Mouse (Mus musculus) intestine, embryonic 16.5 days (tissue): Measurements from ENCODE around the gene Slc12a9. TPM values are rescaled to one million over a fixed set of nuclear protein-coding genes. Genes with fewer than 3 reads are reported as not detected.

Experiments used
- ATAC-seq: fragments of 200-750 bp; cut with Nextera tagmentation; 2 replicates; pipeline ENCODE4 v1.8.0; 2017; ENCODE audit warnings: moderate TSS enrichment, moderate library complexity
- H3K27ac ChIP-seq: fragments of 300-500 bp; sonication (generic); 2 replicates; pipeline ENCODE4 v1.5.1; 2014; ENCODE audit warnings: mild to moderate bottlenecking, low read length
- H3K27me3 ChIP-seq: fragments of 300-500 bp; sonication (generic); replicated peaks from 2 replicates; pipeline ENCODE4 v1.6.1; 2014; ENCODE audit warnings: low read length, control low read depth, mixed read lengths; ENCODE audit not compliant: control insufficient read depth, insufficient read depth
- H3K36me3 ChIP-seq: fragments of 300-500 bp; sonication (generic); 2 replicates; pipeline ENCODE4 v1.6.1; 2014; ENCODE audit warnings: low read length, control low read depth; ENCODE audit not compliant: control insufficient read depth, insufficient read depth
- H3K4me1 ChIP-seq: fragments of 300-500 bp; sonication (generic); 2 replicates; pipeline ENCODE4 v1.6.1; 2014; ENCODE audit warnings: low read length, control low read depth, mixed read lengths; ENCODE audit not compliant: control insufficient read depth, insufficient read depth
- H3K4me2 ChIP-seq: fragments of 300-500 bp; sonication (generic); 2 replicates; pipeline ENCODE4 v1.6.1; 2014; ENCODE audit warnings: low read depth, low read length, control low read depth
- H3K4me3 ChIP-seq: fragments of 300-500 bp; sonication (generic); 2 replicates; pipeline ENCODE4 v1.5.1; 2014; ENCODE audit warnings: mild to moderate bottlenecking, low read length
- H3K9ac ChIP-seq: fragments of 300-500 bp; sonication (generic); 2 replicates; pipeline ENCODE4 v1.6.1; 2014; ENCODE audit warnings: low read depth, low read length
- H3K9me3 ChIP-seq: fragments of 300-500 bp; sonication (generic); 2 replicates; pipeline ENCODE4 v1.6.1; 2016; ENCODE audit warnings: low read length, control low read depth; ENCODE audit not compliant: control insufficient read depth
- WGBS: fragments of 180-500 bp; shearing (Covaris S2); extraction: QIAGEN DNeasy Blood & Tissue Kit; methylation state at CpG from one replicate; pipeline ENCODE4 v1.1.7; 2014; 5-methylcytosine and 5-hydroxymethylcytosine counted together
- polyA plus RNA-seq: library from polyadenylated mRNA; unstranded; fragments of >200 nt; fragmentation: Nextera tagmentation; extraction: Ambion mirVana; gene quantifications from 2 replicates; pipeline ENCODE4 v1.2.1, GENCODE M21; 2015

The Slc12a9 gene
- polyA plus RNA-seq, 1 experiment from 2014 or later: 14.7 TPM

DNA sequence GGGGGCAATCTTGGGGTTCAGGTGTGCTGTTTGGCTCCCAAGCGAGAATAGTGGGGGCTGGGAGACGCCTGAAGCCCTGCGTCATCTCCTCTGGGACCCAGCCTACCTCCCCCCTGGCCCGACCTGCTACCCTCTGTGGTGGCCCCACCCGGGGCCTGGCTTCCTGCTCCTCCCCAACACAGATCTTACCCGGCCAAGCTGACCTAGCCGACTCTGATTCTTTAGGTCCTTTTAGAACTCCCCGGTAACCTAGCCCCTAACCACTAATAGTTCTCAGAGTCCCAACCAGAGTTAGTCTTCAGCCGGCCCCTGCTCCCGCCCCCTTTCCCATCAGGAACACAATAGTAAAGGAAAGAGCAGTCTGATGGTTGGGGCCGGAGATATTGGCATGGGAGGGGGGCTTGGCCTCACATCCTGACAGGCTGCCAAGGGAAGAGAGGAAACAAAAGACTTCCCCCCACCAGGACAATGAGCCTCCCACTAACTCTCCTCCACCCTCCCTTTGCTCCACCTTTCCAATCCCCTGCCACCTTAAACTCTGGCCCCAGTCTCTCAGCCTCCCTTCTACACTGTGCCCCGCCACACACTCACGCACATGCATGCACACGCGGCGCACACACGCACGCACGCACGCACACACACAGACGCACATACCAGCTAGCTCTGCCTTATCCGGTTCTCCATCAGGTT, 6.0 kb upstream of the Slc12a9 start:
- Histone ChIP-seq H3K27ac (peak overlapping the region; percentile 90), H3K4me3 (peak overlapping the region; percentile 47), H3K36me3 (no peaks in the 10 kb centered on the region), H3K9ac (peak overlapping the region; percentile 73), H3K27me3 (no peaks in the 10 kb centered on the region), H3K4me1 (peaks cover 32% of the 10 kb centered on the region), H3K4me2 (peak overlapping the region; percentile 90), H3K9me3 (no peaks in the 10 kb centered on the region)
- 12% methylated on average over 22 of the region's 22 CpGs for WGBS
- ATAC-seq: peak; percentile 35

DNA sequence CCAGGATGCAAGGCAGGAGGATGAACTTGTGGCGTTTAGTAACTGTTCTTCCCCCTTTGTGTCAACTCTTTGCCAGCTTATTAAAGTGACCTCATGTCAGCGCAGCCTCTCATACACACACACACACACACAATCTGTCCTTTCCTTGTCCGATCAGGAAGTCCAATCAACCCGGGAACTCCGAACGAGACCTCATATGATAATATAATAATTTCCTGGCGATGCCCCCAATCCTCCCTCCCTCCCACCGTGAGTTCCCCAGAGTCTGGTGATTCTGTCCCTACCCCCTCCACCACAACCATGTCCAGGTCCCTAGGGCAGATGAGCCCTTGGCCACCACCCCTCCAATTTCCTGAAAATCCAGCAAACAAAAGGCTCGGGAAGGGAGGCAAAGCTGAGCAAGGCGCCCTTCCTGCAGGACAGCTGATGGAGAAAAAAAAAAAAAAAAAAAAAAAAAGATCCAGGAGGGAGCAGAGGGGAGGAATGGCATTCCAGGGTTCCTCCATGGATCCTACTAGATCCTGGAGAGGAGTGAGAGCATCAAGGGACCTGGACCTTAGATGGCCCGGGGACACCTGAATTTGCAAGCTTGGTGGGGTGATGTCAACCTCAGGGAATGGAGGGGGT, 5.4 kb upstream of the Slc12a9 start:
- Histone ChIP-seq H3K9ac (peak overlapping the region; percentile 73), H3K4me2 (peak overlapping the region; percentile 90), H3K27ac (peak overlapping the region; percentile 90), H3K9me3 (no peaks in the 10 kb centered on the region), H3K4me3 (peak overlapping the region; percentile 47), H3K27me3 (no peaks in the 10 kb centered on the region), H3K36me3 (no peaks in the 10 kb centered on the region), H3K4me1 (peaks cover 32% of the 10 kb centered on the region)
- WGBS: 2% methylated on average over 11 of the region's 11 CpGs
- peak; percentile 14 for ATAC-seq

DNA sequence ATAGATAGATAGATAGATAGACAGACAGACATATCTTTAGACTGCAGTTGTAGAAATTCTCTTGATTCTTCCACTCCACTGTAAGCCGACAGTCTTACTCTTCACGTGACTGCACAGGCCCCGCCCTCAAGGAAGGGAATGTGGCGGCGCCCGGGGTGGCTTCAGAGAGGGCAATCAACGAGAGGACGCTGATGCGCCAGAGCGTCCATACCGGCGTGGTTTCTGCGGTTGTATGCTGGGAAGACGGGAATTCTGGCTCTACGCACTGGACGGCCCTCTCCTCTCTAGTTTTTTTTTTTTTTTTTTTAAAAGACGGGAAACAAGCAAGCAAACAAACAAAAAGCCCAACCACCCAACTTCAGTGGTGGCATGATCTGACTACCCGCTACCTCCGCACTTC, 4.9 kb upstream of the Slc12a9 start:
- H3K27ac ChIP-seq: peak overlapping the region; percentile 90
- peak overlapping the region; percentile 90 for H3K4me2 ChIP-seq
- H3K9me3 ChIP-seq: no peaks in the 10 kb centered on the region
- under 1% methylated on average over 19 of the region's 19 CpGs for WGBS
- peak overlapping the region; percentile 47 for H3K4me3 ChIP-seq
- H3K4me1 ChIP-seq: peaks cover 32% of the 10 kb centered on the region
- peak overlapping the region; percentile 73 for H3K9ac ChIP-seq
- ATAC-seq: peak; percentile 75
- H3K36me3 ChIP-seq: no peaks in the 10 kb centered on the region
- H3K27me3 ChIP-seq: no peaks in the 10 kb centered on the region

DNA sequence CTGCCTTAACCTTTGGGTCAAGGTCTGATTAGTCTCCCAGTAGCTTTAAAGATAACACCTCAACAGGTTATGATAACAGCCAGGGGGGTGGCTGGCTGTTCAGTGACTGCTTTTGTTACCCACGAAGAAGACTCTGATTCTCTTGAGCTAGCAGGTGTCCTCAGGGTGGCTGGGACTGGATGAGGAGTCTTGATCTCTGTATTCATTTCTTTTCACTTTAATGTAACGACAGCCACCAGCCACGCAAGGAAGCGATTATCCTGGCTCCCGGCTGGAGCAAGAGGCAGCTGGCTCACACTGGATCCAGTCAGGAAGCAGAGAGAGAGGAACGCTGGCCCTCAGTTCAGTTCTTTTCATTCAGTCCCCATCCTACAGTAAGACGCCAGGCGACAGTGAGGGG, 3.8 kb upstream of the Slc12a9 start:
- peak overlapping the region; percentile 90 for H3K27ac ChIP-seq
- ATAC-seq: no peak
- peak overlapping the region; percentile 51 for H3K9ac ChIP-seq
- no peak overlapping the region for H3K4me3 ChIP-seq
- peaks cover 35% of the 10 kb centered on the region for H3K4me1 ChIP-seq
- no peaks in the 10 kb centered on the region for H3K27me3 ChIP-seq
- H3K9me3 ChIP-seq: no peaks in the 10 kb centered on the region
- H3K4me2 ChIP-seq: peak overlapping the region; percentile 90
- WGBS: 44% methylated on average over 8 of the region's 8 CpGs
- H3K36me3 ChIP-seq: no peaks in the 10 kb centered on the region

DNA sequence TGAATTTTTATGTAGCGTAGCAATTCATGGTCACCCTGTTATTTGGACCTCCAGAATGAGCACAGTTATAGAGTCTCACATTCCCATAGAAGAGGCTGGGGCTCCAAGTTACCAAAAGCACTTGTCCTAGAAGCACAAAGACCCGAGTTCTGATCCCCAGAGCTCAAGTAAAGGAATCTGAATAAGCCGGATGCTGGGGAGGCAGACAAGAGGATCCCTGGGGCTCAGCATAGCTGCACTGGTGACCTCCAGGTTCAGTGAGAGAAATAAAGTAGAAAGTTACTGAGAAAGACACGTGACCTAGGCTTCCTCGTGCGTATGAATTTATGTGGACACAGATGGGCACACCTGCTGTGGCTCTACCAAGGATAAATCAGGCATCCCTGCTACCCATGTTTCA, 1.7 kb upstream of the Slc12a9 start:
- Histone ChIP-seq H3K36me3 (no peaks in the 10 kb centered on the region), H3K9me3 (no peaks in the 10 kb centered on the region), H3K4me1 (peaks cover 37% of the 10 kb centered on the region), H3K9ac (no peak overlapping the region), H3K4me2 (no peak overlapping the region; the same call in 1 of the 2 replicates), H3K4me3 (no peak overlapping the region), H3K27me3 (no peaks in the 10 kb centered on the region), H3K27ac (no peak overlapping the region)
- ATAC-seq: no peak
- 74% methylated on average over 6 of the region's 6 CpGs for WGBS

DNA sequence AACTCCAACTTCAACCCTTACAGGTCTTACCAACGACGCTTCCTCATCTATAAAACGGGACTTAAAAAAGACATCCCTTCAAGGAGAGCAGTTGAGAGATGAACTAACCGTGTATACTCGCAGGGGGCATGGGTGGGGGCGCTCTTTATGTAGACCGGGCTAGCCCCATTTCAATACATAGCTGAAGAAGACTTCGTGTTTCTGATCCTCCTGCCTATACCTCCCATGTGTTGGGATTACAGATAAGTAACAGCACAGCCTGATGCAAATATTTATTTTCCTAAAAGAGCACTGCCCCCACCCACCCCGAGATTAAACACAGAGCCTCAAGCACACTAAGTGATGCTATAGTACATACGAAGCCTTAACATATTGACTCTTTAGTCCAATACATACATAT, 920 bp upstream of the Slc12a9 start:
- peak overlapping the region; percentile 69 for H3K27ac ChIP-seq
- peaks cover 30% of the 10 kb centered on the region for H3K4me1 ChIP-seq
- peak overlapping the region; percentile 73 for H3K4me3 ChIP-seq
- peak overlapping the region; percentile 49; the same call in 1 of the 2 replicates for H3K9ac ChIP-seq
- H3K9me3 ChIP-seq: no peaks in the 10 kb centered on the region
- no peaks in the 10 kb centered on the region for H3K27me3 ChIP-seq
- peak overlapping the region; percentile 80 for H3K4me2 ChIP-seq
- no peaks in the 10 kb centered on the region for H3K36me3 ChIP-seq
- ATAC-seq: no peak
- WGBS: 40% methylated on average over 10 of the region's 10 CpGs

DNA sequence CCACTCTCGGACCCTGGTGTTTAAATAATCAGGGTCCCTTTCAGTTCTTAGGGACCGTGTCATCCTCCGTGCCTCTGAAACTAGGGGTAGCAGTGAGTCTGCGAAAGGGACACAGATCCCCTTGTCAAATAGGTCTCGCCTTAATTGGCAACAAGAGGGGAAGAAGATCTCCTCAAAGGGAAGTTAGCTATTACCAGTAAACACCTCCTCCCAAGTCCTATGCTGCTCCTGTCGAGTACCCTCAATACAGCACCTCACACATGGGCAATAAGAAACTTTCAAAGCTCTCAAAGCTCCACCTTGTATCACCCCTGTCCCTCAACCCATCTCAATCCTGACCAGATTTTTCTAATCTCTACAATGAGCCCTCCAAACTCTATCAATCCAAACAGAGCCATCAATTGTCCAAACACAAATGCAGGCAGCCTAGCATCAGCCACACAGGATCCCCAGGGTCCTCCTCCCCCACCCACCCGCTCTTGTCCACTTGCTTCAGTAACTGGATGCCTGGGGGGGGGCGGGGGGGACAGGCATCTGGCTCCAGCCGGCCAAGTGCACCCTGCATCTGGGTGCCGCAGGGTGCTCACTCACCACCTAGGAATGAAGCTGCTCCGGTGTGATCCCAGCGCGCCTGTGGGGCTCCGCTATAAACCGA, 413 bp downstream of the Slc12a9 start:
- H3K4me2 ChIP-seq: peak overlapping the region; percentile 80
- WGBS: 17% methylated on average over 15 of the region's 15 CpGs

DNA sequence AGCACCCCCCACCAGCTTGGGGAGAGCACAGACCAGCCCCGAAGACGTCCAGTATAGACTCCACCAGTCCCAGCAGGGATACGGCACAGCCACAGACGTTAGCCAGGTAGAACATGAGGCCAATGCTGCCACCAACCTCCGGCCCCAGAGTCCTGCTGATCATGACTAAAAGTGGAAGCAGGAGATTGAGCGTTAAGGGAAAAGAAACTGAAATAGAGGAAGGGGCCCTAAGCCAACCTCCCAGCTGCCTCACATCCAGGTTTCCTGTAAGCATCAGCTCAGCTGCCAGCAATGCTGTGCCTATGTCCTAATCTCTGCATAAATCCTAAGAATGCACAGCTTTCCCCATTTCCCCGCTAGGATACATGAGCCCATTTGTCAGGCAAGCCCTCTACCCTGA, 2.5 kb downstream of the Slc12a9 start:
- Histone ChIP-seq H3K27ac (no peak overlapping the region), H3K27me3 (no peaks in the 10 kb centered on the region), H3K4me1 (peaks cover 16% of the 10 kb centered on the region), H3K9ac (no peak overlapping the region), H3K9me3 (no peaks in the 10 kb centered on the region), H3K4me2 (no peak overlapping the region), H3K4me3 (no peak overlapping the region), H3K36me3 (no peaks in the 10 kb centered on the region)
- WGBS: 86% methylated on average over 7 of the region's 7 CpGs
- ATAC-seq: no peak

More for the DNA sequence above, 413 bp downstream of the Slc12a9 start:
- H3K27me3 ChIP-seq: no peaks in the 10 kb centered on the region
- H3K4me1 ChIP-seq: peaks cover 26% of the 10 kb centered on the region
- no peak for ATAC-seq
- H3K27ac ChIP-seq: peak overlapping the region; percentile 69; the same call in 1 of the 2 replicates
- H3K36me3 ChIP-seq: no peaks in the 10 kb centered on the region
- H3K9ac ChIP-seq: peak overlapping the region; percentile 81
- no peaks in the 10 kb centered on the region for H3K9me3 ChIP-seq
- peak overlapping the region; percentile 73 for H3K4me3 ChIP-seq

DNA sequence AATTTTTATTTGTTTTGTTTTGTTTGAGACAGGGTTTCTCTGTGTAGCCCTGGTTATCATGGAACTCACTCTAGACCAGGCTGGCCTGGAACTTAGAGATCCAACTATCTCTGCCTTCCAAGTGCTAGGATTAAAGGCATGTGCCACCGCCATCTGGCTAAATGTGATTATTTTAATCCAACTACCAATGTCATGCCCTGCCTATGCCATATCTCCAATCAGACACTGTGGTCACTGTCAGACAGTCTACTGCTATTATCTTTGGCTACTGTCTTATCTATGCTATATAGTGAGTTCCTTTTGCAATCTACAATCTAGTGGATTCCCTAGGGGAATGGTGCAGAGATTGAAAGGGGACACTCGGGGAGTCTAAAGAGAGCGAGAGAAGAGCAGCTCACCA, 12.4 kb downstream of the Slc12a9 start:
- WGBS: 89% methylated on average over 3 of the region's 3 CpGs
- peaks cover 10% of the 10 kb centered on the region for H3K4me1 ChIP-seq

More for the DNA sequence above, 12.4 kb downstream of the Slc12a9 start:
- no peak overlapping the region for H3K27ac ChIP-seq
- no peaks in the 10 kb centered on the region for H3K9me3 ChIP-seq
- 0 out of 2 replicates have a peak, but pooled peaks cover 2% of the 10 kb centered on the region for H3K36me3 ChIP-seq
- no peak overlapping the region for H3K9ac ChIP-seq
- no peak overlapping the region for H3K4me3 ChIP-seq
- ATAC-seq: no peak
- H3K27me3 ChIP-seq: no peaks in the 10 kb centered on the region
- no peak overlapping the region for H3K4me2 ChIP-seq
